Mouse (Mus musculus) lung, postnatal 0 days (tissue): Measurements from ENCODE around the gene Krt42. TPM values are rescaled to one million over a fixed set of nuclear protein-coding genes. Genes with fewer than 3 reads are reported as not detected.
"Not testable (repeated sequence)": the region's sequence is repeated elsewhere in the genome, so short reads cannot be mapped to it uniquely, and the experiment has no call there.

Experiments used
- ATAC-seq: fragments of 200-750 bp; cut with Nextera tagmentation; 2 replicates; pipeline ENCODE4 v1.8.0; 2017; ENCODE audit warnings: moderate library complexity
- DNase-seq: peaks from one replicate; pipeline ENCODE4 v3.0.0-alpha.2; 2016; ENCODE audit warnings: low spot score
- H3K27ac ChIP-seq: fragments of 300-500 bp; sonication (generic); 2 replicates; pipeline ENCODE4 v1.5.1; 2014; ENCODE audit warnings: antibody characterized with exemption, mild to moderate bottlenecking, low read length, mixed read lengths
- H3K27me3 ChIP-seq: fragments of 300-500 bp; sonication (generic); replicated peaks from 2 replicates; pipeline ENCODE4 v1.6.1; 2014; ENCODE audit warnings: low read length, mixed read lengths; ENCODE audit not compliant: insufficient read depth
- H3K36me3 ChIP-seq: fragments of 300-500 bp; sonication (generic); 2 replicates; pipeline ENCODE4 v1.6.1; 2014; ENCODE audit warnings: low read length, mixed read lengths; ENCODE audit not compliant: insufficient read depth
- H3K4me1 ChIP-seq: fragments of 300-500 bp; sonication (generic); 2 replicates; pipeline ENCODE4 v1.6.1; 2014; ENCODE audit warnings: antibody characterized with exemption, low read depth, low read length, mixed read lengths; ENCODE audit not compliant: insufficient read depth
- H3K4me2 ChIP-seq: fragments of 300-500 bp; sonication (generic); replicated peaks from 2 replicates; pipeline ENCODE4 v1.6.1; 2014; ENCODE audit warnings: low read depth, mild to moderate bottlenecking, low read length, moderate library complexity, mixed read lengths
- H3K4me3 ChIP-seq: fragments of 300-500 bp; sonication (generic); 2 replicates; pipeline ENCODE4 v1.5.1; 2014; ENCODE audit warnings: low read depth, low read length
- H3K9ac ChIP-seq: fragments of 300-500 bp; sonication (generic); replicated peaks from 2 replicates; pipeline ENCODE4 v1.6.1; 2014; ENCODE audit warnings: low read depth, mild to moderate bottlenecking
- H3K9me3 ChIP-seq: fragments of 300-500 bp; sonication (generic); 2 replicates; pipeline ENCODE4 v1.6.1; 2016; ENCODE audit warnings: low read length, mixed read lengths
- CTCF ChIP-seq: IDR thresholded peaks from 2 replicates; pipeline ENCODE4 v1.5.1; 2016; ENCODE audit warnings: antibody characterized with exemption, mild to moderate bottlenecking
- EP300 ChIP-seq: IDR thresholded peaks from 2 replicates; pipeline ENCODE4 v1.6.1; 2016; ENCODE audit warnings: antibody characterized with exemption, mild to moderate bottlenecking, control low read depth
- WGBS: fragments of 180-500 bp; shearing (Covaris S2); extraction: QIAGEN DNeasy Blood & Tissue Kit; methylation state at CpG from one replicate; pipeline ENCODE4 v1.1.7; 2014; 5-methylcytosine and 5-hydroxymethylcytosine counted together
- polyA plus RNA-seq: library from polyadenylated mRNA; unstranded; fragments of >200 nt; fragmentation: Nextera tagmentation; extraction: Ambion mirVana; gene quantifications from 2 replicates; pipeline ENCODE4 v1.2.1, GENCODE M21; 2015

Gene Krt42
- polyA plus RNA-seq, 1 experiment from 2014 or later, result not detected

GRCm38 (mm10) chr11:100255514-100255913 lies 14.2 kb downstream of the Krt42 start:
- DNase-seq (no peak), ATAC-seq (no peak)
- 90% methylated on average over 6 of the region's 6 CpGs for WGBS
- Histone ChIP-seq H3K27me3 (no peaks in the 10 kb centered on the region), H3K9me3 (no peaks in the 10 kb centered on the region), H3K36me3 (no peaks in the 10 kb centered on the region), H3K4me3 (no peak overlapping the region), H3K9ac (no peak overlapping the region), H3K4me2 (no peak overlapping the region), H3K27ac (no peak overlapping the region), H3K4me1 (no peaks in the 10 kb centered on the region)
- TF ChIP-seq CTCF (no peak), EP300 (no peak)

GRCm38 (mm10) chr11:100254360-100255090 lies 15.1 kb downstream of the Krt42 start:
- TF ChIP-seq EP300 (no peak), CTCF (no peak)
- ATAC-seq (no peak), DNase-seq (no peak)
- no peaks in the 10 kb centered on the region for H3K27me3 ChIP-seq
- H3K9me3 ChIP-seq, result no peaks in the 10 kb centered on the region
- H3K4me3 ChIP-seq, result no peak overlapping the region
- no peak overlapping the region for H3K27ac ChIP-seq
- no peak overlapping the region for H3K4me2 ChIP-seq
- no peaks in the 10 kb centered on the region for H3K36me3 ChIP-seq
- no peak overlapping the region for H3K9ac ChIP-seq
- H3K4me1 ChIP-seq, result no peaks in the 10 kb centered on the region
- whole genome bisulfite sequencing, result 55% methylated on average over 5 of the region's 5 CpGs

GRCm38 (mm10) chr11:100248852-100249465 lies 20.7 kb downstream of the Krt42 start, which contains the start of gene Krt16:
Gene Krt16, minus strand, starts transcription at chr11:100248902.
- H3K4me2 ChIP-seq, result no peak within 1 kb of the TSS

GRCm38 (mm10) chr11:100246471-100246870 lies 23.2 kb downstream of the Krt42 start:
- 68% methylated on average over 7 of the region's 7 CpGs for WGBS

More at GRCm38 (mm10) chr11:100248852-100249465, 20.7 kb downstream of the Krt42 start, which contains the start of gene Krt16:
- 77% methylated on average over 7 of the region's 7 CpGs for WGBS
- TF ChIP-seq CTCF (no peak), EP300 (no peak)
- H3K9me3 ChIP-seq, result no peaks in the 10 kb centered on the region
- H3K27ac ChIP-seq, result no peak within 1 kb of the TSS
- H3K4me3 ChIP-seq, result no peak within 1 kb of the TSS
- no peak for ATAC-seq
- no peaks in the 10 kb centered on the region for H3K27me3 ChIP-seq
- no peaks in the 10 kb centered on the region for H3K4me1 ChIP-seq
- no peaks in the 10 kb centered on the region for H3K36me3 ChIP-seq
- no peak for DNase-seq
- H3K9ac ChIP-seq, result no peak within 1 kb of the TSS

DNA sequence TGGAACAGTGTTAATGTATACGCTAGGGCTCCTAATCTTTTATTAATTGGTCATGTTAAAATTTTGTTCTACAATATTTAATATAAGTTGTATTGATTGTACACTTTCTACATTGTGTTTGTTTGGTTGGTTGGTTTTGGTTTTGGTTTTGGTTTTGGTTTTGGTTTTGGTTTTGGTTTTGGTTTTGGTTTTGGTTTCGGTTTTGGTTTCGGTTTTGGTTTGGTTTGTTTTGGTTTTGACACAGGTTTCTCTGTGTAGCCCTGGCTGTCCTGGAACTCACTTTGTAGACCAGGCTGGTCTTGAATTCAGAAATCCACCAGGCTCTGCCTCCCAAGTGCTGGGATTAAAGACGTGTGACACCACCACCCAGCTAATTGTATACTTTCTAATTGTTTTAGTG lies 29.4 kb downstream of the Krt42 start:
- not testable (repeated sequence) for H3K9ac ChIP-seq, H3K36me3 ChIP-seq, H3K27me3 ChIP-seq, DNase-seq, H3K4me3 ChIP-seq, H3K4me1 ChIP-seq, ATAC-seq, H3K9me3 ChIP-seq, H3K4me2 ChIP-seq, H3K27ac ChIP-seq
- 82% methylated on average over 4 of the region's 4 CpGs for WGBS

More at GRCm38 (mm10) chr11:100246471-100246870, 23.2 kb downstream of the Krt42 start:
- not testable (repeated sequence) for H3K36me3 ChIP-seq, H3K4me3 ChIP-seq, H3K27me3 ChIP-seq, H3K27ac ChIP-seq, H3K9me3 ChIP-seq, DNase-seq, H3K9ac ChIP-seq, ATAC-seq, H3K4me2 ChIP-seq, H3K4me1 ChIP-seq

DNA sequence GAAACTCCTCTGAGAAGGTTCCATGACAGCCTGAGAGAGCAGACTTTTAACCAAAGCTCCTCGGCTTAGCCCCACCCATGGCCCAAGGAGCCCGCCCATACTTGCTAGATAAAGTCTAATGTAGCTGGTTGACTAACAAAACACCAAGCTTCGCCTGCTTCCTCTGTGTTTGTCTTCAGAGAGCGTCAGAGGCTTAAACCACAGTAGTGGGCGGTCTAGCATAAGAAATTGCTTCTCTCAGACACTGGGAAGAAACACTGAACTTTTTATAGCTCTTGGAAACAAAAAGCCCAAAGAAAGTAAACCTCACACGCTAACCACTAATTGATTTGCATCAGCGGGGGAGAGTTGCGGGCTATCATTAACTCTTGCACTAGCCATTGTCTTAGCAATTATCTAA lies 47.9 kb downstream of the Krt42 start:
- 0 out of 2 replicates have a peak, but pooled peaks cover 4% of the 10 kb centered on the region for H3K9me3 ChIP-seq
- ATAC-seq, result no peak
- 65% methylated on average over 8 of the region's 8 CpGs for WGBS

More for the DNA sequence above, 47.9 kb downstream of the Krt42 start:
- H3K27me3 ChIP-seq, result no peaks in the 10 kb centered on the region
- H3K4me3 ChIP-seq, result no peak overlapping the region
- H3K27ac ChIP-seq, result no peak overlapping the region
- no peak overlapping the region for H3K4me2 ChIP-seq
- no peaks in the 10 kb centered on the region for H3K4me1 ChIP-seq
- no peak for TF ChIP-seq CTCF
- TF ChIP-seq EP300, result no peak
- H3K9ac ChIP-seq, result no peak overlapping the region
- H3K36me3 ChIP-seq, result no peaks in the 10 kb centered on the region
- no peak for DNase-seq
